Mouse (Mus musculus) C2C12 (cell line): ENCODE data around the gene Nudcd2. TPM values are rescaled to one million over a fixed set of nuclear protein-coding genes. Genes with fewer than 3 reads are reported as not detected.

ENCODE experiments used
- H3K27me3 ChIP-seq: one replicate; pipeline ENCODE4 v1.6.1; 2011; ENCODE audit not compliant: control insufficient read depth, insufficient read depth, insufficient read length
- H3K36me3 ChIP-seq: one replicate; pipeline ENCODE4 v1.6.1; 2011; ENCODE audit not compliant: control insufficient read depth, insufficient read depth
- H3K4me3 ChIP-seq: one replicate; pipeline ENCODE4 v1.5.1; 2011; ENCODE audit warnings: mild to moderate bottlenecking, control low read depth; ENCODE audit not compliant: poor library complexity, insufficient read depth, severe bottlenecking
- H3K79me2 ChIP-seq: one replicate; pipeline ENCODE4 v1.6.1; 2011; ENCODE audit not compliant: control insufficient read depth, insufficient read depth
- H3K79me3 ChIP-seq: one replicate; pipeline ENCODE4 v1.6.1; 2011; ENCODE audit warnings: low read depth, control low read depth
- H3ac ChIP-seq: one replicate; pipeline ENCODE3; 2011; ENCODE audit warnings: low read depth; ENCODE audit not compliant: control insufficient read depth, insufficient read length
- CEBPB ChIP-seq: IDR thresholded peaks from one replicate; pipeline ENCODE4 v1.6.1; 2011; ENCODE audit warnings: low read depth, mild to moderate bottlenecking, control low read depth, moderate library complexity
- CTCF ChIP-seq: IDR thresholded peaks from one replicate; pipeline ENCODE4 v1.5.1; 2011; ENCODE audit not compliant: control insufficient read depth, insufficient read depth, insufficient read length
- FOSL1 ChIP-seq: IDR thresholded peaks from one replicate; pipeline ENCODE4 v1.8.0; 2011; ENCODE audit warnings: mild to moderate bottlenecking, low read length; ENCODE audit not compliant: poor library complexity, insufficient read depth, severe bottlenecking
- MAX ChIP-seq: IDR thresholded peaks from one replicate; pipeline ENCODE4 v1.6.1; 2011; ENCODE audit warnings: mild to moderate bottlenecking, control low read depth
- MYOD1 ChIP-seq: IDR thresholded peaks from one replicate; pipeline ENCODE4 v1.6.1; 2011; ENCODE audit warnings: low read depth; ENCODE audit not compliant: control insufficient read depth, insufficient read length
- MYOG ChIP-seq: IDR thresholded peaks from one replicate; pipeline ENCODE4 v1.6.1; 2011; ENCODE audit not compliant: control insufficient read depth, insufficient read length; ENCODE audit errors: extremely low read depth
- USF1 ChIP-seq: IDR thresholded peaks from one replicate; pipeline ENCODE4 v1.6.1; 2011; ENCODE audit warnings: low read depth, mild to moderate bottlenecking, control low read depth, moderate library complexity
- polyA plus RNA-seq: library from polyadenylated mRNA; unstranded; fragments of >200 nt; fragmentation: generic; extraction: Trizol; gene quantifications from one replicate; pipeline ENCODE4 v1.2.1, GENCODE M21; 2012; ENCODE audit warnings: missing spikeins

The Nudcd2 gene
- polyA plus RNA-seq, 1 experiment: 64.2 TPM

GRCm38 (mm10) chr11:40784326-40784725, 50.9 kb downstream of the Nudcd2 start:
- Histone ChIP-seq H3K79me2 (no peaks in the 10 kb centered on the region), H3K36me3 (no peaks in the 10 kb centered on the region), H3K79me3 (no peaks in the 10 kb centered on the region), H3K4me3 (no peak overlapping the region), H3K27me3 (no peaks in the 10 kb centered on the region), H3ac (no peak overlapping the region)
- TF ChIP-seq USF1 (no peak), MYOG (no peak), MYOD1 (no peak), FOSL1 (no peak), MAX (no peak), CTCF (no peak), CEBPB (no peak)

DNA sequence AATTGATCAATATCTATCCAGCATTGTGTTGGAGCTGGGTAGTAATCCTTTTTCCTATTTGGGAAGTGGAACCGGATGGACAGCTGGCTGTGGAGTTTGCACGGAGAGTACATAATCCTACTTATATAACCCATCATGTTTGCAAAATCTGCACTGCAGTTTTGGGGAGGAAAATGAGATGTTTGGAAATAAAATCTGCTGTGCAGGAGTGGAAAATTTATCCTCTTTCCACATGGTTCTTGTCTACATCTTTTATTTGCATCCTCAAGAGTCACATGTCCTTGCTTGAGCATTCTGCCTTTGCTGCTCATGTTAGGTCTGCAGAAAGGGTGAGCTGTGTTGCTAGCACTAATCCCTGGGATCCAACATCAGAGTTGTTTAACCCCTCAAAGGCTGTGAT, 53.4 kb downstream of the Nudcd2 start:
- H3K79me3 ChIP-seq: no peaks in the 10 kb centered on the region
- H3K36me3 ChIP-seq: no peaks in the 10 kb centered on the region
- no peak overlapping the region for H3K4me3 ChIP-seq
- H3K27me3 ChIP-seq: no peaks in the 10 kb centered on the region
- H3ac ChIP-seq: no peak overlapping the region
- H3K79me2 ChIP-seq: no peaks in the 10 kb centered on the region
- no peak for TF ChIP-seq MYOG
- no peak for TF ChIP-seq MAX

Other genes starting within 250 kb of the Nudcd2 start
- gene Mat2b, start 38.5 kb upstream of the Nudcd2 start, polyA plus RNA-seq: 30.4 TPM
- gene Hmmr, start 245 bp upstream of the Nudcd2 start, polyA plus RNA-seq: 14.4 TPM
- gene Ccng1, start 21.6 kb downstream of the Nudcd2 start, polyA plus RNA-seq: 63.9 TPM